Mouse (Mus musculus) limb, embryonic 14.5 days (tissue): ENCODE measurements around the gene Adamtsl1. TPM values are rescaled to one million over a fixed set of nuclear protein-coding genes. Genes with fewer than 3 reads are reported as not detected.

Experiments used
- ATAC-seq: fragments of 200-750 bp; cut with Nextera tagmentation; 2 replicates; pipeline ENCODE4 v1.8.0; 2017; ENCODE audit warnings: low read depth, moderate number of reproducible peaks, moderate TSS enrichment; ENCODE audit not compliant: low FRiP score
- DNase-seq: peaks from one replicate; pipeline ENCODE4 v3.0.0-alpha.2; 2015; ENCODE audit warnings: low spot score
- H3K27ac ChIP-seq: fragments of 300-500 bp; sonication (generic); replicated peaks from 2 replicates; pipeline ENCODE4 v1.5.1; 2014; ENCODE audit warnings: low read depth, mild to moderate bottlenecking, low read length, moderate library complexity, mixed read lengths
- H3K27me3 ChIP-seq: fragments of 300-500 bp; sonication (generic); 2 replicates; pipeline ENCODE4 v1.6.1; 2014; ENCODE audit warnings: low read length, mixed read lengths; ENCODE audit not compliant: control insufficient read depth, insufficient read depth
- H3K36me3 ChIP-seq: fragments of 300-500 bp; sonication (generic); 2 replicates; pipeline ENCODE4 v1.6.1; 2014; ENCODE audit warnings: mild to moderate bottlenecking, low read length, moderate library complexity, mixed read lengths; ENCODE audit not compliant: control insufficient read depth, insufficient read depth
- H3K4me1 ChIP-seq: fragments of 300-500 bp; sonication (generic); 2 replicates; pipeline ENCODE4 v1.6.1; 2014; ENCODE audit warnings: antibody characterized with exemption, low read length, mixed read lengths; ENCODE audit not compliant: control insufficient read depth, insufficient read depth
- H3K4me2 ChIP-seq: fragments of 300-500 bp; sonication (generic); replicated peaks from 2 replicates; pipeline ENCODE4 v1.6.1; 2014; ENCODE audit warnings: low read depth, mild to moderate bottlenecking, low read length, moderate library complexity; ENCODE audit not compliant: severe bottlenecking
- H3K4me3 ChIP-seq: fragments of 300-500 bp; sonication (generic); replicated peaks from 2 replicates; pipeline ENCODE4 v1.5.1; 2014; ENCODE audit warnings: low read length
- H3K9ac ChIP-seq: fragments of 300-500 bp; sonication (generic); 2 replicates; pipeline ENCODE4 v1.6.1; 2014; ENCODE audit warnings: mild to moderate bottlenecking, low read depth, low read length, moderate library complexity; ENCODE audit not compliant: severe bottlenecking
- H3K9me3 ChIP-seq: fragments of 300-500 bp; sonication (generic); 2 replicates; pipeline ENCODE4 v1.6.1; 2016; ENCODE audit warnings: low read length; ENCODE audit not compliant: control insufficient read depth
- POLR2A ChIP-seq: fragments of 200-500 bp; IDR thresholded peaks from 2 replicates; pipeline ENCODE4 v1.8.0; 2012; ENCODE audit warnings: inconsistent platforms, mild to moderate bottlenecking, moderate library complexity, borderline replicate concordance; ENCODE audit not compliant: insufficient read depth, insufficient read length; ENCODE audit errors: extremely low read depth
- WGBS: fragments of 180-500 bp; shearing (Covaris S2); extraction: QIAGEN DNeasy Blood & Tissue Kit; methylation state at CpG from one replicate; pipeline ENCODE4 v1.1.7; 2014; 5-methylcytosine and 5-hydroxymethylcytosine counted together
- polyA plus RNA-seq, 2 experiments: library from polyadenylated mRNA; depleted of rRNA in 1 of 2; stranded (reverse) in 1 of 2; unstranded in 1 of 2; fragments of >200 nt; fragmentation: Nextera tagmentation in 1 of 2; extraction: Ambion mirVana in 1 of 2; gene quantifications; 2 replicates each; pipeline versions ENCODE4 v1.2.1 to v1.2.3; 2012 to 2014

Gene Adamtsl1
- polyA plus RNA-seq, 2 experiments, result 22.9 to 47.5 TPM

GRCm38 (mm10) chr4:86396672-86397288, 882.8 kb downstream of the Adamtsl1 start:
- 70% methylated on average over 7 of the region's 7 CpGs for WGBS
- no peak for DNase-seq

GRCm38 (mm10) chr4:86397470-86397869, 883.5 kb downstream of the Adamtsl1 start:
- 69% methylated on average over 2 of the region's 2 CpGs for WGBS
- Histone ChIP-seq H3K4me2 (no peak overlapping the region), H3K4me3 (no peak overlapping the region), H3K9me3 (no peaks in the 10 kb centered on the region), H3K27ac (no peak overlapping the region; the same call in 1 of the 2 replicates), H3K27me3 (no peaks in the 10 kb centered on the region), H3K4me1 (peaks cover 37% of the 10 kb centered on the region), H3K9ac (no peak overlapping the region), H3K36me3 (no peaks in the 10 kb centered on the region)
- no peak for TF ChIP-seq POLR2A
- ATAC-seq, result no peak
- no peak for DNase-seq

More at GRCm38 (mm10) chr4:86396672-86397288, 882.8 kb downstream of the Adamtsl1 start:
- Histone ChIP-seq H3K27me3 (no peaks in the 10 kb centered on the region), H3K9ac (no peak overlapping the region), H3K4me3 (no peak overlapping the region), H3K4me1 (peaks cover 37% of the 10 kb centered on the region), H3K27ac (no peak overlapping the region), H3K9me3 (no peaks in the 10 kb centered on the region), H3K36me3 (no peaks in the 10 kb centered on the region), H3K4me2 (no peak overlapping the region)
- no peak for TF ChIP-seq POLR2A
- ATAC-seq, result no peak

GRCm38 (mm10) chr4:86401116-86401515, 887.1 kb downstream of the Adamtsl1 start:
- no peaks in the 10 kb centered on the region for H3K36me3 ChIP-seq
- whole genome bisulfite sequencing, result 58% methylated on average over 3 of the region's 3 CpGs
- no peak for ATAC-seq

GRCm38 (mm10) chr4:86406501-86407199, 892.7 kb downstream of the Adamtsl1 start:
- no peaks in the 10 kb centered on the region for H3K9me3 ChIP-seq
- H3K36me3 ChIP-seq, result peaks cover 2% of the 10 kb centered on the region; the same call in 1 of the 2 replicates
- peak; percentile 54; the same call in 1 of the 2 replicates for ATAC-seq
- H3K27me3 ChIP-seq, result no peaks in the 10 kb centered on the region
- DNase-seq, result peak; percentile 56
- H3K4me3 ChIP-seq, result no peak overlapping the region
- WGBS, result 31% methylated on average over 7 of the region's 7 CpGs
- no peak for TF ChIP-seq POLR2A
- H3K27ac ChIP-seq, result peak overlapping the region; percentile 48
- peaks cover 33% of the 10 kb centered on the region for H3K4me1 ChIP-seq
- no peak overlapping the region for H3K4me2 ChIP-seq
- H3K9ac ChIP-seq, result no peak overlapping the region

More at GRCm38 (mm10) chr4:86401116-86401515, 887.1 kb downstream of the Adamtsl1 start:
- H3K27me3 ChIP-seq, result no peaks in the 10 kb centered on the region
- H3K4me3 ChIP-seq, result no peak overlapping the region
- peaks cover 18% of the 10 kb centered on the region for H3K4me1 ChIP-seq
- H3K9me3 ChIP-seq, result no peaks in the 10 kb centered on the region
- no peak for DNase-seq
- no peak for TF ChIP-seq POLR2A
- no peak overlapping the region for H3K4me2 ChIP-seq
- H3K9ac ChIP-seq, result no peak overlapping the region
- H3K27ac ChIP-seq, result no peak overlapping the region

GRCm38 (mm10) chr4:86407200-86407527, 893.2 kb downstream of the Adamtsl1 start:
- peaks cover 2% of the 10 kb centered on the region; the same call in 1 of the 2 replicates for H3K36me3 ChIP-seq
- ATAC-seq (0 out of 2 replicates have a peak, but pooled peaks have one; percentile 19), DNase-seq (no peak)
- no peak overlapping the region for H3K4me3 ChIP-seq
- TF ChIP-seq POLR2A, result no peak
- no peaks in the 10 kb centered on the region for H3K27me3 ChIP-seq
- H3K4me2 ChIP-seq, result no peak overlapping the region
- peaks cover 33% of the 10 kb centered on the region for H3K4me1 ChIP-seq
- 30% methylated on average over 3 of the region's 3 CpGs for WGBS
- H3K9me3 ChIP-seq, result no peaks in the 10 kb centered on the region
- no peak overlapping the region for H3K9ac ChIP-seq
- peak overlapping the region; percentile 48 for H3K27ac ChIP-seq
